Mouse (Mus musculus): Measurements from ENCODE around the gene Chga.

Gene Chga

DNA sequence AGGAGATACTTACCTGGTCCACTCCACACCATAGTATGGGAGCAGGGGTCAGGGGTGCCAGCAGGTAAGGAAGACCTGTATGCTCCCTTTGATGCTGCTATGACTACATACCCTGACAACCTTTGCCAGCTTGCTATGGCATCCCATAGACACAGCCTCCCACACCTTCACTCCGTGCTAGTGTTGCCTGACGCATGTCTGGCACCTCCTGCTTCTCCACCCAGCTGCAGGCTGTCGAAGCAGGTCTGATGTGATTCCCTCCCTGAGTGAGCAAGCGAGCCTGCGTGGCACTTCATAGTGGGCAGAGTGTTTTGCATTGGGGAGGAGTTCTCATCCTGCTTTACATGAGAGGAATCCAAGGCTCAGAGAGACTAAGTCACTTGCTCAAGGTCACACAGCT is 2.6 kb downstream of the Chga start:
- no peak for DNase-seq (ENCODE audit: low read depth in 2 of 2, low spot score in 2 of 2)

- no peak for DNase-seq (ENCODE audit: low read depth in 2 of 2, low spot score in 2 of 2)
Measured at GRCm38 (mm10) chr12:102565086-102565485, 10.3 kb downstream of the Chga start.

GRCm38 (mm10) chr12:102566951-102567350 is 12.2 kb downstream of the Chga start:
- DNase-seq (ENCODE audit: low read depth in 2 of 2, low spot score in 2 of 2), result no peak

DNA sequence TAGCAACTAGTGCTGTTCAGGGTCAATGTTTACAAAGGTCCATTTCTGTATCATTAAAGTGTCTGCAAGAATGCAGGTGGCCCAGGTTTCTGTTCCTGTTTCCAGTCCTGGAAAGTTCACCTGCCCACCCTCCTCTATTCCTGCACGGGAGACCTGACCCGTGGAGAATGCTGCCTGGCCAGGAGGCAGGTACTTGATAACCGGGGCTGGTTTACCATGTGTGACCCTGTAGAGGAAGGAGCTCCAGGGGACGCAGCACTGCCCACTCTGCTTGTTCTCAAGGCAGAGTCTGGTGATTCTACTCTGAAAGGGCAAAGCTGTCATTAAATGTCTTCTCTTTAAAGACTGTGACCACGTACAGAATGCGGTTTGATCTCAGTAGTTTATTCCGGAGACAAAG is 13.4 kb downstream of the Chga start:
- DNase-seq (ENCODE audit: low read depth in 2 of 2, low spot score in 2 of 2), result no peak

DNA sequence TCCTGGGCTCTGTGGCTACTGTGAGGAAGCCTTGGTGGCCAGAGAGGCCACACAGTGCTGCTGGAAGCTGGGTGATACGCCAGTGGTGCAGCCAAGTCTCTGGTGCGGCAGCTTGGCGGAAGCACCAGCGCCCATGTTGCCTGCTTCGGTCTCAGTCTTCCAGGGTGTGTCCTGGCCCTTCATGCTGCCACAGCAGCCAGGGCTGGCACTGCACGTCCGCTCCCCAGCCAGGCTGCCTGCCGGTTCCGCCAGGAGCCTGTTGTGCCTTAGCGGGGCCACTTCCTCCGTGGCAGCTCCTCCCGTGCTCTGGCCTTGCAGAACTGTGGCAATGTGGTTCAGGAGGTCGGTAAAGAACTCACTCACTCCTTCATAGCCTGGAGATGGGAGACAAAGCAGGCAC is 15.3 kb downstream of the Chga start:
- DNase-seq (ENCODE audit: low read depth in 2 of 2, low spot score in 2 of 2), result no peak

DNA sequence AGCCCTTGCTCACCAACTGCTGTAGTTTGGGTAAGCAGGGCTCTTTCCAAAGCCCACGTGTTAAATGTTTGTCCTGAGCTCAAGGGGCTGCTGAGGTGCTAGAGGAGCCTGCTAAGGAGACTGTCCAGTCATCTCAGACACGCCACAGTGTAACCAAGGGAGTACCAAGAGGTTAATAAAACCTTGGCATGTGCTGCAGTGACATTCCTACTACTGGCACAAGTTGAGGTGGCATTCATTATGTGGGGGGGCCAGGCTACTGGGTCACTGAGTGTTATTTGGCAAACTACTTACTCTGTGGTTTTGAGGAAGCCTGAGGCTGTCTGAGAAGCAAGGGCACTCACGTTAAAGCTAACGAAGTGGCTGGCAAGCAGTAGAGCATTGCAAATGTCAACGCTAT is 16.0 kb downstream of the Chga start:
- DNase-seq (ENCODE audit: low read depth in 2 of 2, low spot score in 2 of 2), result no peak

DNA sequence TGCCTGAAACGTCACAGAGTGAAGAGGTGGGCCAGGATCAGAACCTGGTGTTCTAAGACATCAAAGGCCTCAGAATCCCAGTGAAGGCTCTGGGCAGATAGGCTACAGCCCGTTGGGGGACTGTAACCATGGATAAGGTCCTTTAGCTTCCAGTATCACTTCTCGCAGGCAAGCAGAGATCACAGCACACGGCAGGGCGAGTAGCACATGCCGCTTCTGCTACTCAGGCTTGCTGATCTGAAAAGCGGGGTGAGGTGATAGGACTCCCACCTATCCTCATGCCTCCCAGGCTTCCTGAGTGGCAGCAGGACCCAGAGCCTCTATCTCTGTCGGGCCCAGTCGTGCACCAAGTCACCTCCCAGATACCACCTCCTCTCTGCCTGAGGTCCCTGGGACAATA is 16.9 kb downstream of the Chga start:
- DNase-seq (ENCODE audit: low read depth in 2 of 2, low spot score in 2 of 2), result no peak

DNA sequence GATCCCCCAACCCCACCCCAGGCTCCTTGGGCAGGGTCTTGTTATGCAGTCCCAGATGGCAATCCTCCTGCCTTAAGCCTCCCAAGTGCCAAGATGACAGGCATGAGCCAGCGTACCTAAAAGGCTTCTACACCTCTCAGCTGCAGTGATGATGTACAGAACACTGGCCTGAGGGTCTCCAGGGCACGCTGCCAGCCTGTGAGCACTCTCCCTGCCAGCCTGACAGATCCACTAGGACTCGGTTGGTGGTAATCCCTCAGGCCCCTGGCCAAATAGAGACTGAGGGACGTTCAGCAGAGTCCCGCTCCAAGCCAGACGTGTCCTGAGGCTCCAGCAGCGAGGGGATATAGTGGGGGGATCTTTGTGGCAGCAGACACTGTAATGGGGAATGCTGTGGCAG is 18.3 kb downstream of the Chga start:
- no peak for DNase-seq (ENCODE audit: low read depth in 2 of 2, low spot score in 2 of 2)

DNA sequence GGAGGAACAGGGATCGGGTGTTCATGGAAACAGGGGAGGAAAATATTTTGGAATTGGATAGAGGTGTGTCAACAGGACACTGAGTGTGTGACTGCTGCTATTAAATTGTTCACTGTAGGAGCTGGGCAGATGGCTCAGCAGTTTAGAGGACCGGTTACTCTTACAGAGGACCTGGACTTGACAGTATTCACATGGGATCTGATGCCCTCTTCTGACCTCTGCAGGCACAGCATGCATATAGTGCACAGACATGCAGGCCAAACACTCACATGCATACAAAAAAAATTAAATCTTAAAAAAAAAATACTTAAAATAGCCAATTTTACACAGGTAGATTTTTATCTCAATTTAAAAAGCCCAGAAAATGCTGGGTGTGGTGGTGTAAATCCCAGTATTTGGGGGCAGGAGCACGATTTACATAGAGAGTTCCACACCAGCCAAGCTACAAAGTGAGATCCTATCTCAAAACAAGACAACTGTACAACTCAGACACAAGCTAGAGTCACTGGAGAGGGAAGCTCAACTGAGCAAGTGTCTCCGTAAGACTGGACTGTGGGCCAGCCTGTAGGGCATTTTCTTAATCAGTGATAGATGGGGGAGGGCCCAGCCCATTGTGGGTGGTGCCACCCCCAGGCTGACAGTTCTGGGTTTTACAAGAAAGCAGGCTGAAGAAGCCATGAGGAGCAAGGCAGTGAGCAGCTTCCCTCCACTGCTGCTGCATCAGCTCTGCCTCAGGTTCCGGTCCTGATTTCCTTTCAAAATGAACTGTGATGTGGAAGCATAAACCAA is 21.0 kb downstream of the Chga start:
- no peak for DNase-seq (ENCODE audit: low read depth in 2 of 2, low spot score in 2 of 2)

GRCm38 (mm10) chr12:102576659-102577398 is 22.1 kb downstream of the Chga start:
- no peak for DNase-seq (ENCODE audit: low read depth in 2 of 2, low spot score in 2 of 2)

DNA sequence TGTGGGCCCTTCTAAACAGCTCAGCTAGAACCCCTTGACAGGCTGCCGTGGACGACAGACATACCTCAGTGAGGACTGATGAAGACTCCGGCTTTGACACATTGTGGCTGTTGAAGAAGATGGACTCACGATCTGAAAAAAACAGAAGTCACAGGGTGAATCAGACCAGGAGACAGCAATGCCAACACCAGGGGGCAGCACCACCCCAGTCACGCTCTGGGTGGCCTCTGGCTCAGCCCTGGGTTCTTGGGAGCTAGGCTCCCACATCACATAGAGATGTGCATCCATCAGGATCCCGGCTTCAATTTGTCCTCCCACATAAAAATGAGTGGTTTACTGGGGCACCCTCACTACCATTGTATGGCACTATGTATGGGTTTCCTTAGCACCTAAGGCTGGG is 24.3 kb downstream of the Chga start:
- peak; percentile 48 to 68 for DNase-seq (ENCODE audit: low read depth in 2 of 2, low spot score in 2 of 2)

DNA sequence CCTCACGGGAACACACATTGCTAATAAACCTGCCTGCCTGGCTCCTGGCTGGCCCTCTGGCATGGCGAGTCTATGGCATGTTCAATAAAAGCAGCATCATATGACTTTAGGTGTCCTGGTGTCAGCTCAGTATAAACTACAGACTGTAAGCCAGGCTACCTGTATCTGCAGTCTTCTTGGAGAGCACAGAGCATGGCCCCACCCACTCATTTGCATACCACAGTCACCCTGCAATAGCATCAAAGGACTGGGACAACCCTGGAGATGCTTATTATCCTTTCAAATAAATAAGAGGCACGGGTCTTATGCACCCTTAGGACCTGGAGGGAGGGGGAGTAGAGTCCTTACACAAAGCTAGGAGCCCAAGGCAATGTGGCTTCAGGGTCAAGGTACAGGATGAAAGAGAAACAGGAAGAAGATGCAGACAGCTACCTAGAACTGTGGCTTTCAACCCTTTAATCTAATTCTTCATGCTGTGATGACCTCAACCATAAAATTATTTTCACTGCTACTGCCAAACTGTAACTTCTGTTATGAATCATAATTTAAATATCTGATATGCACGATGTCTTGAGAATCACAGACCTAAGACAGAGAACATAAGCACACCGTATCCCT is 26.9 kb downstream of the Chga start:
- no peak for DNase-seq (ENCODE audit: low read depth in 2 of 2, low spot score in 2 of 2)

GRCm38 (mm10) chr12:102582441-102582840 is 27.7 kb downstream of the Chga start:
- DNase-seq (ENCODE audit: low read depth in 2 of 2, low spot score in 2 of 2), result no peak

DNA sequence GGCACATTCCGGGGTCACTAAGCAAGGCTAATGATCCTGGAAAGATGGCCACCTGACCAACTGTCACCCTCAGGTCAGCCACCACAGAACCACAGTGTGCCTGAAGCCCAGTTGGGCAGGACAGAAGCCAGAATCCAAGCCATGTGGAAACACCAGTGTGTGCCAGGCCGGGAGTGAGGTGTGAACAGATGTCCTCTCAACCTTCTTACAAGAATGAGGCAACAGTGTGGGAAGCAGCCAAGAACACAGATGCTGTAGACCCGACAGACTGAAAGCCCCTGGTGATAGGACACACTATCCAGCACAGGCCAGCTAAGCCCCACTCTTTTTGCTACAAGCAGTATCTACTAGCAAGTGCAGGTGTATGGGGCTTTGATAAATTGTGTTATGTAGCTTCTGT is 30.6 kb downstream of the Chga start:
- DNase-seq (ENCODE audit: low read depth in 2 of 2, low spot score in 2 of 2), result no peak

- DNase-seq (ENCODE audit: low read depth in 2 of 2, low spot score in 2 of 2), result no peak
Measured at GRCm38 (mm10) chr12:102586286-102586881, 31.6 kb downstream of the Chga start.

DNA sequence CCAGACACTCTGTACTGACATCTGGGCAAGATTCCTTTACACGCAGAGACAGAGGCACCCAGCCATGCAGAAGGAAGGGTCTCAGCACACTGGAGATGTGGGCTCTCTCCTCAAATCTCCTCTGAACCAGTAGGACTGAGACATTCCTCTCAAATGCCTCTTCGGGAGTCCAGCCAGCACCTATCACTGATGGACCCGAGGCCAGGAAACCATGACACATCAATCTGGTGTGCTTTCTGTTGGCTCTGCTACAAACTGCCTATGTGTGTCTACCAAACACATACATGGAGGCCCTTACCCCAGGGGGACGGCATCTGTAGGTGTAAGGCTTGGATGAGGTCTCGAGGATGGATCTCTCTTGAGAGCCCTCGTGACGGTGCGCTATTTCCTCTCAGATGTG is 32.3 kb downstream of the Chga start:
- DNase-seq (ENCODE audit: low read depth in 2 of 2, low spot score in 2 of 2), result no peak

GRCm38 (mm10) chr12:102590711-102591360 is 36.1 kb downstream of the Chga start:
- DNase-seq (ENCODE audit: low read depth in 2 of 2, low spot score in 2 of 2), result no peak

DNA sequence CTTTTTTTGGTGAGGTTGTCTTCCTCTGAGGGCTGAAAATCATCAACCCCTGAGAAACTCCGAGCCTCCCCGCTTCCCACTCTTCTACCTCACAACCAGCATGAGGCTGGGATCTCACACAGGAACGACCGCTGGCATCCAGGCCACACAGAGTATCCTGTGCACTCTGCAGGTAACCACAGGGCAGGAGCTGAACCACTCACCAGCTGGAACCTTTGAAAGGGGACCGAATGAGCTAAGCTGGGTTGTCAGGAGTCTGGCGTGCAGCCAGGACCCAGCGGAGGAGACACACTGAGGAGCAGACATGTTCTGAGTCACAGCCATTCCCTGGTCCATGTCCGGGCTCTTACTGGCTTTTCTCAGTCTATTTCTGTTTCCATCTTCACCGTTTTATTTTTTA is 38.9 kb downstream of the Chga start:
- DNase-seq (ENCODE audit: low read depth in 2 of 2, low spot score in 2 of 2), result no peak

DNA sequence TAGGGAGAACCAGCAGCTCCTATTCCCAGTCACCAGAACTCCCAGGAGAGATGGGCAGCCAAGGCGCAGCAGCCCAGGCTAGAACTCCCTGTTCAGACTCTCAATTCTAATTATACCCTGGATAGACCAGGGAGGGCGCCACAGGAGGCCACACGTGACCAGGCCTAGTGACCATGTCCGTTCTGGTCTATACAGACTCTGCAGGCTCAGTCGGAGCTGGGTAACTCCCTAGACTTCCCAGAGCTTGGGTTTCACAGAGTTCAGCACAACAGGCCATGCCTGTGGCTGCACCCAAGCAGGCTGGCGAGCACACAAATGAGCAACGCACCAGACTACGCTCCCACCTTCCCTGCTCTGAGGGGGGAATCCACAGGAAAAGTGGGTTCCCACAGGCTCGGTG is 39.9 kb downstream of the Chga start:
- no peak for DNase-seq (ENCODE audit: low read depth in 2 of 2, low spot score in 2 of 2)

DNA sequence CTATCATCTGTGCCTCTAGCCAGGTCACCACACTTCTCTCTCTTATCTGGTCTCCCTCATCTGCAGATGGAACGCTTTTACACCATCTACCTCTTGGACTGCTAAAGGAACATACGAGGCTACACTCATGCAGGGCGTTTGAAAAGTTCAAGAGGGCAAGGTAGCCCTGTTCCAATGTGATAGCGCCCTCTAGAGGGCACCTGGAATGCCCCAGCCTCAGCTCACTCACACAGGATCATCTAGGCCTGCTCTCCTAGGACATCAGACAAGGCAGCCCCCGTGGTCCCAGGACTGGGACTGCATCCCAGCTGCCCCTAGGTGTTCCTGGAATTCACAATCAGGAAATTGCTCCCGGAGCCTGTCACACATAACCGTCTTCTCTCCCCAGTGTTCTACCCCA is 41.6 kb downstream of the Chga start:
- DNase-seq (ENCODE audit: low read depth in 2 of 2, low spot score in 2 of 2), result peak in 1 of 2 experiments; percentile 36

DNA sequence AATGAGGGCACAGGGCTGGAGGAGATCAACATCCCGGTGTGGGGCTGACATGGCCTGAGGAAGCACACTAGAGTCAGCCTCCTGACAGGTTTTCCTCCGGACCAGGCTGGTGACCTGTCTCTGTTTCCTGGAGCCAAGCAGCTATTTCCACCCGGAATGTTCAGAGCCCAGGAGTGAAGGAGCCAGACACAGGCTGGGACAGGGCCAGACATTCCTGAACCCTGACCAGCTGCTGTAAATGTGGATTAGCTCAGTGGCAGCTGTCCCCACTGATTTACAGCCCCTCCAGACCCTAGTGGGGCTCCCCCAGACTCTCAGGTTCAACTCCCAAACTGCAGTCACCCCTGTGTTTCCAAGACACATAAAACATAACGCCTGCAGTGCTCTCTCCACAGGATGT is 42.7 kb downstream of the Chga start:
- DNase-seq (ENCODE audit: low read depth in 2 of 2, low spot score in 2 of 2), result no peak

Measured in CD8-positive naive resting alpha-beta T cell, adult 2 months (primary cell).